Mouse (Mus musculus): ENCODE results near the gene Fbxo3. TPM values are rescaled to one million over a fixed set of nuclear protein-coding genes. Genes with fewer than 3 reads are reported as not detected.
"Not testable (repeated sequence)": the region's sequence is repeated elsewhere in the genome, so short reads cannot be mapped to it uniquely, and the experiment has no call there.

Fbxo3 gene
- polyA plus RNA-seq, 1 experiment, result 26.1 TPM

DNA sequence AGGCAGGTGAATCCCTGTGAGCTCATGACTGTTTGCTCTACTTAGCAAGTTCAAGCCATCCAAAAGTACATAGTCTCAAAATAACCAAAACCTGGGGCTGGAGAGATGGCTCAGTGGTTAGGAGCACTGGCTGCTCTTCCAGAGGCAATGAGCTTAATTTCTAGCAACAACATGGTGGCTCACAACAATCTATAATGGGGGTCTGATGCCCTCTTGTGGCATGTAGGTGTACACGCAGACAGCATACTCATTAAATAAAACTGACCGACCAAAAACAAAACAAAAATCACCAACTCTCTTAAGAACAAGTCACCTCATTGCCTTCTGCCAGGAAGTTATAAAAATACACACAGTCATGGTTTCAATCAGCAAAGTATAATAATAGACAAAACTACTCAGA is 26.4 kb upstream of the Fbxo3 start:
- TF ChIP-seq CTCF (IDR thresholded peaks at IDR 0.05; ENCODE audit: control insufficient read depth, insufficient read depth, low read length), result peak; percentile 42
- no peak for TF ChIP-seq POLR2A (IDR thresholded peaks at IDR 0.05; ENCODE audit: borderline replicate concordance, control insufficient read depth, low read depth, low read length)
- no peak overlapping the region for H3K4me3 ChIP-seq (replicated peaks; ENCODE audit: control insufficient read depth, low read depth, low read length)
- no peak overlapping the region for H3K27ac ChIP-seq (ENCODE audit: control insufficient read depth, insufficient read depth, low read depth, low read length, poor library complexity)
- 4% methylated on average over 2 of the region's 2 CpGs for WGBS
- H3K4me1 ChIP-seq (ENCODE audit: control insufficient read depth, insufficient read depth, low read length), result no peaks in the 10 kb centered on the region

DNA sequence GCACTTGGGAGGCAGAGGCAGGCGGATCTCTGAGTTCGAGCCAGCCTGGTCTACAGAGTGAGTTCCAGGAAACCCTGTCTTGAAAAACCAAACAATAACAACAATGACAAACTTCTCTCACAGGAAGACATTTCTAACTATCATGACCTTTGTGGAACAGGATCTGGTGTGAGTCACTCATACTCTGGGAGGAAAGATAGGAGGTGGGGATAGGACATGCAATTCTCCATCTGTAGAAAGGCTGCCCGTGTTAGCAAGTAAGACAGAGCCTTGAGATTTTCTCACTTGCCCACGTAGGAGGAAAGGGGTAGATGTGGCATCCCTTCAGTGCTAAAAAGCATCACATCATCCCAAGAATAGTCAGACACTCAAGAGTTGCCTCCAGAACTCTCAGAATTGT is 25.7 kb upstream of the Fbxo3 start:
- WGBS, result 59% methylated on average over 4 of the region's 4 CpGs
- no peak overlapping the region for H3K27ac ChIP-seq (ENCODE audit: control insufficient read depth, insufficient read depth, low read depth, low read length, poor library complexity)
- no peak for TF ChIP-seq CTCF (IDR thresholded peaks at IDR 0.05; ENCODE audit: control insufficient read depth, insufficient read depth, low read length)
- TF ChIP-seq POLR2A (IDR thresholded peaks at IDR 0.05; ENCODE audit: borderline replicate concordance, control insufficient read depth, low read depth, low read length), result no peak
- no peaks in the 10 kb centered on the region for H3K4me1 ChIP-seq (ENCODE audit: control insufficient read depth, insufficient read depth, low read length)
- no peak overlapping the region for H3K4me3 ChIP-seq (replicated peaks; ENCODE audit: control insufficient read depth, low read depth, low read length)

DNA sequence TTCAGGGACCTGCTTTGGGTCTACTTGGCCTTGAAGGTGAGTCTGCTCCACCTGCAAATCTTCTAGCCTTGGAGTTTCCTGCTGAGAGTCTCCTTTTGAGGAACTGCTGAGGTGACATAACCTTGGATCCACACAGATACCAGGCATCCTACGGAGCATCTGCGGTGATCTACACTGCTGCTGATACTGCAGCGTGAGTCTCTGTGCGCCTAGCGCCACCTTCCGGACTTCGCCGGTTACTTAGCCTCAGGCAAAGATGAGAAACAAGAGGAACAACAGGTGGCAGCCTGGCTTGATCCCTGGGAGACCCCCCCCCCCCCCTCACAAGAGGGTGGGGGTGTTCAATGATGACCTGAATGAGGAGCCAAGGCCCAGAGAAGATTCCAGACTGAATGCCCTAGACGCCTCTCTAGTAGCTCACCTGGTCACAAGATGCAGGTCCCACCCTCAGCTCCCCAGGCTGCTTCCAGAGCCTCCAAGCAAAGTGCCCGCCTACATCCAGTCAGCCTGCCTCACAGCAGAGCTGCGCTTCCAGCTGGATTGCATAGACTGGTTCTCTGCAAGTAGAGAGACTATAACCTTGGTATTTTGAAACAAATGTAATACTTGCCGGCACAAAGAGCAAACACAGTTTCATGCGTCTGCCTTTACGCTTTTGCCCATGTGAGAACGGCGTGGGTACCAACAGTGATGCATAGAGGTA is 24.7 kb upstream of the Fbxo3 start:
- no peak overlapping the region for H3K4me3 ChIP-seq (replicated peaks; ENCODE audit: control insufficient read depth, low read depth, low read length)
- no peaks in the 10 kb centered on the region for H3K4me1 ChIP-seq (ENCODE audit: control insufficient read depth, insufficient read depth, low read length)
- H3K27ac ChIP-seq (ENCODE audit: control insufficient read depth, insufficient read depth, low read depth, low read length, poor library complexity), result no peak overlapping the region
- 31% methylated on average over 16 of the region's 16 CpGs for WGBS
- TF ChIP-seq POLR2A (IDR thresholded peaks at IDR 0.05; ENCODE audit: borderline replicate concordance, control insufficient read depth, low read depth, low read length) (no peak), CTCF (IDR thresholded peaks at IDR 0.05; ENCODE audit: control insufficient read depth, insufficient read depth, low read length) (peak; percentile 81)

DNA sequence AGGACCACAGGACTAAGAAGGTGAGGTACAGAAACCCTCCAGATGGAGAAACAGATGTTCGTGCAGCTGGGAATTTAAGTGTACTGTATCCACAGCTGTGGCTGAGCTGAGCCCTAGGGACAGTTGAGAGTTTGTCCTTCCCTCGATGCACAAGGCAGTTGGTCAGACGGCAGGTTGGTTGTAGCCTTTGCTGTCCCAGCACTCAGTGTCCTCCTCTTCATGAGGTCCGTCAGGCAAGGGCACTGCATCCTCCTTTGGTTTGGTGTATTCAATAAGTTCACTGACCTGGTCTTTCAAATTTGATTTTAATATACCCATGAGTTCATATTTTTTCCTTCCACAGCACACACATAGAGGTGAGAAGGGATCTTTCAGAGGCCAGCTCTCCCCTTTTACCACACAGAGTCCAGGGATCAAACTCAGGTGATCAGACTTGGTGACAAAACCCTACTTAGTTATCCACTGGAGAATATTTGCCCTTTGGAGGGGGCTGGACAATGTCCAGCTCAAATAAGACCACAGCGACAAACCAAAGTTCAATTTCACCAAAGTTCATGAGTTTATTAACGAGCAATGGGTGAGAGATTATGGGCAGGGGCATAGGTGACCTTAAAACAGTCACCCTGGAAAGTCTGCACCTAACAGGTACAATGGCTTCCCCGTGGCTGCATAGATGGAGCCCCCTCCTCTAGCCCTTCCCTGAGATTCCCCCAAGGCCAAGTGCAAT is 19.6 kb upstream of the Fbxo3 start:
- TF ChIP-seq CTCF (IDR thresholded peaks at IDR 0.05; ENCODE audit: control insufficient read depth, insufficient read depth, low read length) (no peak), POLR2A (IDR thresholded peaks at IDR 0.05; ENCODE audit: borderline replicate concordance, control insufficient read depth, low read depth, low read length) (no peak)
- H3K27ac ChIP-seq (ENCODE audit: control insufficient read depth, insufficient read depth, low read depth, low read length, poor library complexity), result no peak overlapping the region
- H3K4me1 ChIP-seq (ENCODE audit: control insufficient read depth, insufficient read depth, low read length), result no peaks in the 10 kb centered on the region
- WGBS, result 70% methylated on average over 7 of the region's 7 CpGs
- no peak overlapping the region for H3K4me3 ChIP-seq (replicated peaks; ENCODE audit: control insufficient read depth, low read depth, low read length)

DNA sequence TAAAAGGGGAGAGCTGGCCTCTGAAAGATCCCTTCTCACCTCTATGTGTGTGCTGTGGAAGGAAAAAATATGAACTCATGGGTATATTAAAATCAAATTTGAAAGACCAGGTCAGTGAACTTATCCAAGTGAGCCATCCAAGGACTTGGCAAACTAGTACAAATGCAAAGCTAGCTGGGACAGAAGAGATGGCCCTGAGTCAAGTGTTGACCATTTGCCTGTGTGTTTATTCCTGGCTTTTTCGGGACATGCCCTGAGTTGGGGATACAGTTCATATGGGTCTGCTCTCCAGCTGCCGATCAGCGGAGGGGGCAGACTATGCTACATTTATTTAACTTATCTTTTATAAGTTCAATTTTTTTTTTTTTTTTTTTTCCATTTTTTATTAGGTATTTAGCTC is 18.7 kb upstream of the Fbxo3 start:
- not testable (repeated sequence) for H3K4me3 ChIP-seq (replicated peaks; ENCODE audit: control insufficient read depth, low read depth, low read length); H3K27ac ChIP-seq (ENCODE audit: control insufficient read depth, insufficient read depth, low read depth, low read length, poor library complexity); H3K4me1 ChIP-seq (ENCODE audit: control insufficient read depth, insufficient read depth, low read length)
- WGBS, result 83% methylated on average over 3 of the region's 3 CpGs

DNA sequence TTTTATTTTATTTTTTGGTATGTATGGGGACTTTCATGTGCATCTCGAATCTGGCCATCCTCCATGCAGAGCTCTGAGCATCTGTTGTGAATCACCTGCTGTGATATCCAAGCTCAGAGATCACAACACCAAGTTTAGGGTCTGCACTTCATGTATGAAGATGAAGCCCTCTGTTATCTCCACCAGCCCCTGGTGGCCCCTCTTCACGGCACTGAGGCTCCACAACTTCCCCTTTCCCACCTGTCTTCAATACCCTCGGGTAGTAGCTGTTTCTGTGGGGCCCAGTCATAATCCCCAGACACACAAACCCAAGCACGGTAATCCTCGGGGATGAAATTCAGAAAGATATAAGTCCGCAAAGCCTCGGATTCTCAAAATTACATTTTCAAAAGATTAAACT is 4.4 kb upstream of the Fbxo3 start:
- Histone ChIP-seq H3K4me3 (replicated peaks; ENCODE audit: control insufficient read depth, low read depth, low read length) (no peak overlapping the region), H3K4me1 (ENCODE audit: control insufficient read depth, insufficient read depth, low read length) (no peaks in the 10 kb centered on the region; the same call in 1 of the 2 replicates), H3K27ac (ENCODE audit: control insufficient read depth, insufficient read depth, low read depth, low read length, poor library complexity) (no peak overlapping the region)
- TF ChIP-seq CTCF (IDR thresholded peaks at IDR 0.05; ENCODE audit: control insufficient read depth, insufficient read depth, low read length), result no peak
- no peak for TF ChIP-seq POLR2A (IDR thresholded peaks at IDR 0.05; ENCODE audit: borderline replicate concordance, control insufficient read depth, low read depth, low read length)
- 57% methylated on average over 7 of the region's 7 CpGs for WGBS

DNA sequence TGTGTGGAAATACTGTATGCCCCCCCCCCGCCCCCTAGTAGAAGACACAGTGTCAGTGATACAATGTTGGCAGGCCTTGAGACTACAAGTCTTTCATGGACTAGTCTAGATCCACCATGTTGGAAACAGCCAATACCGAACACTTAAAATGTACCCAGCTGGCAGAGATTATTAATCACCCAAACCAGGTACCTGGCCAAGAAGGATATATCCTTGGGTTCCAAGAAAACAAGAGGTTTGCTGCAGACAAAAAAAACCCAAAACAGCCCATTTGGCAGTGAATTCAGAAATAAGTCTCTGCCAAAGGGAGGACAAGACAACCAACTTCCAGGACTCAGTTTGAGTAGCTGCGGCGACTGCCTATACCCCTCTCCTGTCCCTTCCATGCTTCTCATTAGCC is 2.9 kb upstream of the Fbxo3 start:
- WGBS, result 95% methylated on average over 4 of the region's 4 CpGs
- no peak overlapping the region for H3K4me3 ChIP-seq (replicated peaks; ENCODE audit: control insufficient read depth, low read depth, low read length)
- no peak overlapping the region for H3K27ac ChIP-seq (ENCODE audit: control insufficient read depth, insufficient read depth, low read depth, low read length, poor library complexity)
- no peaks in the 10 kb centered on the region; the same call in 1 of the 2 replicates for H3K4me1 ChIP-seq (ENCODE audit: control insufficient read depth, insufficient read depth, low read length)
- no peak for TF ChIP-seq CTCF (IDR thresholded peaks at IDR 0.05; ENCODE audit: control insufficient read depth, insufficient read depth, low read length)
- TF ChIP-seq POLR2A (IDR thresholded peaks at IDR 0.05; ENCODE audit: borderline replicate concordance, control insufficient read depth, low read depth, low read length), result no peak

DNA sequence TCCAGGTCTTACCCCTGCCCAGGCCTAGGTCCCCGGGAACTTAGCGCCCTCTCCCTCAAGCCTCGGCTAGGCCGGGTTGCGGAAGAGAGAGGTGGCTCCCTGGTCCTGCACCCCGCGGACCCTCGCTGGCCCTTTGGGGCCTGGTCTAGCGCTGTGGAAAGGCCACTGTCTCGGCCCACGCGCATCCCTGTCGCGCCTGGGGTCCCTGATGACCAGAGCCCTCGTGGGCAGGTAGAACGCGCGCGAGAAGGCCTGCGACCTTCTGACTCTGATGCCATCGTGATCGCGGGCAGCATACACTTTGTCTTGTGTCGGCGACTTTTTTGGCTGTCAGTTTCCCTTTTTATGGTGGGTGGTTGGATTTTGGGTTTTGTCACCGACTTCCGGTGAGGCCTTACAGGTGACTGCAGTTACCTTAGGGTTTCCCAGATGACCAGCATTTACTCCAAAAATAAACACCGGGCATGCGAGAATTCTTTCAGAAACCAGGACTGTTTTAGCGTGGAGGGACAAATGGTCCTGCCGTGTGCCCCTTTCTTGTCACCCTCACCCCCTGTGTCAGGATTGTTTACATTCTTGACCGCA is 710 bp downstream of the Fbxo3 start, which contains the start of gene 4931422A03Rik:
TSS of gene 4931422A03Rik (minus strand) at position 223 of the 585 bp plus-strand sequence.
- peak within 1 kb of the TSS; percentile 91 for H3K27ac ChIP-seq (ENCODE audit: control insufficient read depth, insufficient read depth, low read depth, low read length, poor library complexity)
- WGBS, result under 1% methylated on average over 32 of the region's 32 CpGs
- H3K4me1 ChIP-seq (ENCODE audit: control insufficient read depth, insufficient read depth, low read length), result no peaks in the 10 kb centered on the region; the same call in 1 of the 2 replicates
- H3K4me3 ChIP-seq (replicated peaks; ENCODE audit: control insufficient read depth, low read depth, low read length), result peak within 1 kb of the TSS; percentile 100
- TF ChIP-seq CTCF (IDR thresholded peaks at IDR 0.05; ENCODE audit: control insufficient read depth, insufficient read depth, low read length) (no peak), POLR2A (IDR thresholded peaks at IDR 0.05; ENCODE audit: borderline replicate concordance, control insufficient read depth, low read depth, low read length) (no peak)

Data from bone marrow, adult 2 months (tissue).